Mouse (Mus musculus) neutrophil, adult 59 days (primary cell): ENCODE results near the gene Malsu1. TPM values are rescaled to one million over a fixed set of nuclear protein-coding genes. Genes with fewer than 3 reads are reported as not detected.

Experiments
- total RNA-seq, 2 experiments: library from RNA; stranded (reverse); gene quantifications; 1 replicate in 1 of 2; 2 replicates in 1 of 2; pipeline ENCODE4 v1.2.4; 2023

The Malsu1 gene
- total RNA-seq: 10 to 100 TPM; 19.2 to 20.8 TPM

GRCm38 (mm10) chr6:49073304-49074116, at the start of gene Malsu1:
TSS of gene Malsu1 (plus strand) at chr6:49073795.

GRCm38 (mm10) chr6:49036275-49037267, 37.0 kb upstream of the Malsu1 start, which contains the start of gene Gpnmb:
TSS of gene Gpnmb (plus strand) at chr6:49036546.

Other genes with a start within 250 kb of the Malsu1 start
- gene Tmem176a, start 232.9 kb upstream of the Malsu1 start, total RNA-seq: 10 to 100 TPM in 1 of 2 experiments, 1 to 10 TPM in 1; 8.1 to 19.0 TPM
- 10 to 100 TPM; 19.5 to 23.8 TPM for gene Tmem176b, start 232.3 kb upstream of the Malsu1 start, total RNA-seq
- gene Aoc1, start 200.9 kb upstream of the Malsu1 start, total RNA-seq: not detected
- gene 1600015I10Rik, start 143.9 kb upstream of the Malsu1 start, total RNA-seq: under 1 TPM in 1 of 2 experiments, not detected in 1; 0.13 TPM
- not detected for gene Doxl2, start 98.8 kb upstream of the Malsu1 start, total RNA-seq
- not detected for gene Svs1, start 86.9 kb upstream of the Malsu1 start, total RNA-seq
- under 1 TPM; 0.42 to 0.84 TPM for gene Gpnmb, start 37.2 kb upstream of the Malsu1 start, total RNA-seq
- gene Igf2bp3, start 141.2 kb downstream of the Malsu1 start, total RNA-seq: not detected
- 100 to 1,000 TPM; 163 to 182 TPM for gene Tra2a, start 190.2 kb downstream of the Malsu1 start, total RNA-seq
- 10 to 100 TPM; 14.2 to 16.2 TPM for gene Ccdc126, start 245.5 kb downstream of the Malsu1 start, total RNA-seq